Mouse (Mus musculus) liver, embryonic 13.5 days (tissue): ENCODE data around the gene Mbd6. TPM values are rescaled to one million over a fixed set of nuclear protein-coding genes. Genes with fewer than 3 reads are reported as not detected.
"Not testable (repeated sequence)": the region's sequence is repeated elsewhere in the genome, so short reads cannot be mapped to it uniquely, and the experiment has no call there.

Experiments
- ATAC-seq: fragments of 200-750 bp; cut with Nextera tagmentation; 2 replicates; pipeline ENCODE4 v1.8.0; 2017; ENCODE audit warnings: low read depth, mild to moderate bottlenecking, moderate number of reproducible peaks, moderate library complexity
- DNase-seq: peaks from one replicate; pipeline ENCODE4 v3.0.0; 2022
- H3K27ac ChIP-seq: fragments of 300-500 bp; sonication (generic); 2 replicates; pipeline ENCODE4 v1.5.1; 2015; ENCODE audit warnings: moderate library complexity, mild to moderate bottlenecking, inconsistent platforms
- H3K27me3 ChIP-seq: fragments of 300-500 bp; sonication (generic); 2 replicates; pipeline ENCODE4 v1.6.1; 2015; ENCODE audit warnings: mild to moderate bottlenecking, inconsistent platforms
- H3K36me3 ChIP-seq: fragments of 300-500 bp; sonication (generic); 2 replicates; pipeline ENCODE4 v1.6.1; 2015; ENCODE audit warnings: mild to moderate bottlenecking, inconsistent platforms
- H3K4me1 ChIP-seq: fragments of 300-500 bp; sonication (generic); replicated peaks from 2 replicates; pipeline ENCODE4 v1.6.1; 2015; ENCODE audit warnings: inconsistent platforms
- H3K4me2 ChIP-seq: fragments of 300-500 bp; sonication (generic); 2 replicates; pipeline ENCODE4 v1.6.1; 2015; ENCODE audit warnings: inconsistent platforms, mild to moderate bottlenecking, moderate library complexity
- H3K4me3 ChIP-seq: fragments of 300-500 bp; sonication (generic); replicated peaks from 2 replicates; pipeline ENCODE4 v1.5.1; 2015; ENCODE audit warnings: mild to moderate bottlenecking, inconsistent platforms
- H3K9ac ChIP-seq: fragments of 300-500 bp; sonication (generic); 2 replicates; pipeline ENCODE4 v1.6.1; 2015; ENCODE audit warnings: mild to moderate bottlenecking, inconsistent platforms
- H3K9me3 ChIP-seq: fragments of 300-500 bp; sonication (generic); replicated peaks from 2 replicates; pipeline ENCODE4 v1.6.1; 2016; ENCODE audit warnings: inconsistent platforms
- WGBS: fragments of 180-500 bp; shearing (Covaris S2); methylation state at CpG from one replicate; pipeline ENCODE4 v1.1.7; 2015; ENCODE audit not compliant: insufficient replicate concordance; 5-methylcytosine and 5-hydroxymethylcytosine counted together
- polyA plus RNA-seq: library from polyadenylated mRNA; unstranded; fragments of >200 nt; fragmentation: Nextera tagmentation; extraction: Ambion mirVana; gene quantifications from 2 replicates; pipeline ENCODE4 v1.2.1, GENCODE M21; 2015

Gene Mbd6
- polyA plus RNA-seq, 1 experiment from 2014 or later = 6.5 TPM

DNA sequence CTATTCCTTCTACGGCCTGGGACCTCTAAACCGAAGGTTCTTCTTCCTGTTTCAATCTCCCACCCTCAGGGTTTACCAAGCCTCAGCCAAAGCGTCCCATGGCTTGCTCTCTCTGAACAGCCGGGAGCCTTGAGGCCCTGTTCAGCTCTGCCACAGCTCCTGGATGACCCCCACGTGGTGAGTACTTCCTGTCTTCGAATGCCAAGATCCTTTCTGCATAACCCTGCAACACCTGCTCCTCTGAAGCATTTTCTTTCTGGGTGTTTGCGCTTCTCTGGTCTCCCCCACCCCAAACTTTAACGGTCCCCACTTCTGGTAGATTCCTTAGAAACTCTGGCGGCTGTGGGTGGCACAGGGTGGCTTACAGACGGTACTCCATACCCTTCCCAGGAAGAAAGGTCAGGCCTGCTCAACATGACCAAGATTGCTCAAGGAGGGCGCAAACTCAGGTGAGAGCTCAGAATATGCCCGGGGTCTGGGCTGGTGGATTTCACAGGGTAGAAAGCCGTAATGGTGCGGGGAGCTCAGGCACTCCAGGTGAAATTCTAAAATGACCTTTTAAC is 36.7 kb upstream of the Mbd6 start:
- peak overlapping the region; percentile 93 for H3K4me2 ChIP-seq
- peaks cover 32% of the 10 kb centered on the region for H3K27me3 ChIP-seq
- WGBS = 15% methylated on average over 14 of the region's 14 CpGs
- DNase-seq (no peak), ATAC-seq (peak; percentile 14)
- H3K4me3 ChIP-seq = peak overlapping the region; percentile 68
- peaks cover 68% of the 10 kb centered on the region for H3K4me1 ChIP-seq
- no peaks in the 10 kb centered on the region for H3K9me3 ChIP-seq
- peak overlapping the region; percentile 76 for H3K9ac ChIP-seq
- 0 out of 2 replicates have a peak, but pooled peaks cover 15% of the 10 kb centered on the region for H3K36me3 ChIP-seq
- 0 out of 2 replicates have a peak overlapping the region, but pooled peaks have one; percentile 41 for H3K27ac ChIP-seq

DNA sequence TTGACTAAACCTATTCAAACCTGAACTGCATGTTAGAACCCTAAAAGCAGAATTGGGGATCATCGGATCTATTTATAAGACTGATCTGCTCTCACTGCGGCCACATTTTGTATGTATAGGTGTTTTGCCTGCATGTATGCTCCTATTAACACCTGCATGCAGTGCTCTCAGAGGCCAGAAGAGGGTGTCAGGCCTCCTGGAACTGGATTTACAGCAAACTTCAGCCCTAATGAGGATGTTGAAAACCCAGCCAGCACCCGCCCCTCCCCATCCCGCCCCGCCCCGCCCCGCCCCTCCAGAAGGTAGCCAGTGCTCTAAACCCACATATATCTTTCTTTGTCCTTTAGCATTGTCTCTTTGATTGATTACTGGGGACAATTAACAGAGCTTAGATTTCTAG is 35.7 kb upstream of the Mbd6 start:
- DNase-seq = peak; percentile 64
- H3K9ac ChIP-seq = no peak overlapping the region
- peak overlapping the region; percentile 93 for H3K4me2 ChIP-seq
- peaks cover 32% of the 10 kb centered on the region for H3K27me3 ChIP-seq
- H3K36me3 ChIP-seq = 0 out of 2 replicates have a peak, but pooled peaks cover 7% of the 10 kb centered on the region
- peaks cover 61% of the 10 kb centered on the region for H3K4me1 ChIP-seq
- no peaks in the 10 kb centered on the region for H3K9me3 ChIP-seq
- no peak overlapping the region for H3K27ac ChIP-seq
- peak; percentile 58 for ATAC-seq
- whole genome bisulfite sequencing = 6% methylated on average over 7 of the region's 7 CpGs
- H3K4me3 ChIP-seq = peak overlapping the region; percentile 36; the same call in 1 of the 2 replicates

DNA sequence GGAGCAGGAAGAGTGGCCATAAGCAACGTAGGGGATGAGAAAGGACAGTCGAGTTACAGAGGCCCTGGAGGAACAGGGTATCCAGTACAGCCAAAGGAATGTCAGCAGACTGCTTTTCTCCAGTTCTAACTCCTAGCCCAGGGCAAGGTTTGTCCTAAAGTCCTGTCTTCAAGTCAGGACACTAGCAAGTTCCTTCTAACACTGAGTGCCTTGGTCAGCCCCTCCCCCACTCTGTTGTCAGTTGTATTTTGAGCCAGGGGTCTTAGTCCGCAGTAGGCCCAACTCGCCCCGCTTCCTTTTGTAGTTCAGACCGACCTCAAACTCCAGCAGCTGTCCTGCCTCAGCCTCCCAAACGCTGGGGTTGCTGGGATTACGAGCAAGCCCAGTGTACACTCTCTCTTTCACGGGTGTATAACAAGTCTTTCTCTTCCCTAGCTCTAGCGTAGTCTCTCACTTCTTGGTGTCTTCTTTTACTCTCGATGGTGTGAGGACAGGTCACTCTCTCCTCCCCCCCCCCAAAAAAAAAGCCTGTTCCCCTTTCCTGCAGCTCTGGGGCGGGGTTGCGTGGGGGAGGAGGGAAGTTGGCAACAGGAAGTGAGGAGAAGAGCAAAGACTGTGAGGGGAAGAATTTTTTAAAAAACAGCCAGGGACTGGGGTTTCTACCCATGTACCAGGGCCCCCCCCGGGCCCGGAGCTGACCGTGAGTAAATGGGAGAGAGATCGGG is 34.5 kb upstream of the Mbd6 start:
- peak overlapping the region; percentile 36 for H3K4me3 ChIP-seq
- peak overlapping the region; percentile 44 for H3K4me2 ChIP-seq
- 24% methylated on average over 17 of the region's 17 CpGs for WGBS
- peaks cover 62% of the 10 kb centered on the region for H3K4me1 ChIP-seq
- DNase-seq (no peak), ATAC-seq (no peak)
- H3K27ac ChIP-seq = peak overlapping the region; percentile 69
- no peaks in the 10 kb centered on the region for H3K9me3 ChIP-seq
- H3K9ac ChIP-seq = peak overlapping the region; percentile 39
- no peaks in the 10 kb centered on the region for H3K36me3 ChIP-seq
- H3K27me3 ChIP-seq = peaks cover 32% of the 10 kb centered on the region

DNA sequence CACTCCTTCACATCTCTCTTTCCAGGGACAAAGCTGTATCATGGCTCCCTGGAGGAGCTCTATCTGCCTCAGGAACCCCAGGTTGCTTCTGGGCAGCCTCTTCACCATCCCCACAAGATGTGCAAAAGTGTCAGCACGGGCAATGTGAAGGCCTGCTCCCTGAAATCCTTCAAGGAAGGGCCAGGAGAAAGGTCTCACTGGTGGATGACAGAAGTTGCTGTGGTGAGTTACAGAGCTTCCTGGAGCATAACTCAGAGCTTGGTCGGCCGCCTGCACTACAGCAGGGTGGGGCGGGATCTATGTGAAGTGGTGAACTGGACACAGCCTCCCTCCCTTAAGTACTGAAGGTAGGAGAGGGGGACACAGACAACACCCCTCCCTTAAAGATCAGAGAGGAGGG is 33.9 kb upstream of the Mbd6 start:
- H3K27me3 ChIP-seq = peaks cover 30% of the 10 kb centered on the region
- peaks cover 65% of the 10 kb centered on the region for H3K4me1 ChIP-seq
- H3K36me3 ChIP-seq = no peaks in the 10 kb centered on the region
- 0 out of 2 replicates have a peak overlapping the region, but pooled peaks have one; percentile 36 for H3K4me3 ChIP-seq
- H3K9ac ChIP-seq = no peak overlapping the region; the same call in 1 of the 2 replicates
- no peak for ATAC-seq
- H3K4me2 ChIP-seq = no peak overlapping the region
- H3K9me3 ChIP-seq = no peaks in the 10 kb centered on the region
- peak overlapping the region; percentile 69 for H3K27ac ChIP-seq
- WGBS = 48% methylated on average over 4 of the region's 4 CpGs
- no peak for DNase-seq

DNA sequence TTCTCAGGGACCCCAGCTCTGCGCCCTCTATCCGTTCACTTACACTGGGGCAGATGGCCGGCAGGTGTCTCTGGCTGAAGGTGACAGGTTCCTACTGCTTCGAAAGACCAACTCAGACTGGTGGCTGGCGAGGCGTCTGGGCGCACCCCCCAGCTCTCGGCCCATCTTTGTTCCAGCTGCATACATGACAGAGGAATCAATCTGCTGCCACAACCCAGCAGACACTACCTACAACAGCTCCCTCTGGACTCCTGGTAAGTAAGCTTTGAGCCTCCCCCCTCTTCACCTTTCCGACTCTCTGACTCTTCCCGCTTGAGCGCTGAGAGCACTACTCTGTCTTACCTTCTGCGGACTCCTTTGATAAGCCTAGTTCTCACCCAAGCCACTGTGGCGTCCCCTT is 33.4 kb upstream of the Mbd6 start:
- H3K4me3 ChIP-seq = no peak overlapping the region
- WGBS = 73% methylated on average over 13 of the region's 13 CpGs
- H3K4me1 ChIP-seq = peaks cover 66% of the 10 kb centered on the region
- no peaks in the 10 kb centered on the region for H3K9me3 ChIP-seq
- no peaks in the 10 kb centered on the region for H3K36me3 ChIP-seq
- no peak for DNase-seq
- ATAC-seq = no peak
- no peak overlapping the region for H3K27ac ChIP-seq
- no peak overlapping the region for H3K4me2 ChIP-seq
- no peak overlapping the region for H3K9ac ChIP-seq
- H3K27me3 ChIP-seq = peaks cover 25% of the 10 kb centered on the region

DNA sequence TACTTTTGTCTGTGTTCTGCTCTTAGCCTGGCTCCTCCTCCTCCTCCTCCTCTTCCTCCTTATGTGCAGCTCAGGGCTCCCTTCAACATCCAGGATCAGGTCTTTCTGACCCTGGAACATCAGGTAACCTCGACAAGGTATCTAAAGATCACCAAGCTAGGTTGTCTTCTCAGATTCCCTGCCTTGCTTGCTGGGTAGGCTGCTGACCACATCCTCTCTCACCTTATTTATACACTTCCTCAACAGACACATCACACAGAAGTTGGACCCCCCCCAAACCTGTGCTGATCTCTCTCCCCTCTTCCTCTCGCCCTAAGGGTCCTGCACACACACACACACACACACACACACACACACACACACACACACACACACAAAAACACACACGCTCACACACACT is 32.8 kb upstream of the Mbd6 start, which contains the start of gene Arhgap9:
Arhgap9 (plus strand) TSS at position 344 of the 400 bp plus-strand sequence.
- H3K9me3 ChIP-seq = no peaks in the 10 kb centered on the region
- H3K4me2 ChIP-seq = no peak within 1 kb of the TSS
- peaks cover 19% of the 10 kb centered on the region for H3K27me3 ChIP-seq
- peak within 1 kb of the TSS; percentile 69 for H3K27ac ChIP-seq
- no peak within 1 kb of the TSS for H3K4me3 ChIP-seq
- no peak for DNase-seq
- no peaks in the 10 kb centered on the region for H3K36me3 ChIP-seq
- ATAC-seq = no peak
- no peak within 1 kb of the TSS for H3K9ac ChIP-seq
- peaks cover 66% of the 10 kb centered on the region for H3K4me1 ChIP-seq
- 60% methylated on average over 3 of the region's 3 CpGs for WGBS

DNA sequence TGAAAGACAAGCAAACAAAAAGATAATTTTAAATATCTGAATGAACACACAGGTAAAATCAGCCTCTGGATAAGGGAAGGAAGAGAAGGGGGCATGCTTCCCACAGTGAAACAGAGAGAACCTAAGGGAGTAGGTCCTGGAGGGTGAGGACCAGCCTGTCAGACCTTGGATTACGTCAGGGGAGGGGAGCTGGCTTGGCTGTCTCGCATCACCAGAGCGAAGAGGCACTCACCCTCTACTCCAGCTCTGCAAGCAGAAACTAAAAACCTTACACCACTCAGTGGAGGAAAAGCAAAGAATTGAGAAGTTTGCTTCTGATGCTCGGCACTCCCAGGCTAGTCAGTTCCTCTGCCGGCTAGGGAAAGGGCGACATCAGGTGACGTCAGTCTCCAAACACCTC is 31.2 kb upstream of the Mbd6 start:
- no peak overlapping the region for H3K4me2 ChIP-seq
- ATAC-seq (no peak), DNase-seq (no peak)
- peaks cover 57% of the 10 kb centered on the region for H3K4me1 ChIP-seq
- H3K36me3 ChIP-seq = no peaks in the 10 kb centered on the region
- H3K27ac ChIP-seq = no peak overlapping the region
- H3K4me3 ChIP-seq = no peak overlapping the region
- H3K9ac ChIP-seq = no peak overlapping the region
- 76% methylated on average over 7 of the region's 7 CpGs for WGBS
- no peaks in the 10 kb centered on the region for H3K9me3 ChIP-seq
- peaks cover 3% of the 10 kb centered on the region; the same call in 1 of the 2 replicates for H3K27me3 ChIP-seq

DNA sequence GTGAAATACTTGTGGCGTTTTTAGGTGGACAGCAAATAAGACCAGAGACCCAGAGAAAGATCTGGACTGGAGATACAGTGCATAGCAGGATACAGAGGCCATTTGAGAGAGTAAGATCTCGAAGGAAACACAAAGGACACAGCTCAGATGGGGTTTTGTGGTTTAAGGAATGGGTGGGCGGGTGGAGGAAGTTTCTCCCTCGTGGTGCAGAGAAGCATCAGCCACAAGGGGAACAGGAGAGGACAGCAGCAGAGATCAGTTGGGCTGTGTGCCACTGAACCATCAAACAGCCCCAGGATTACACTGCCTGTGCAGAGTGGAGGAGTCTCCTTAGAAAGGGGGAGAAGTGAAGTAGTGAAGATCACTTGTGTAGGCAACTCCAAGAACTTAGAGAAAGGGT is 29.2 kb upstream of the Mbd6 start:
- ATAC-seq (no peak), DNase-seq (no peak)
- Histone ChIP-seq H3K9ac (no peak overlapping the region), H3K4me1 (peaks cover 44% of the 10 kb centered on the region), H3K4me3 (no peak overlapping the region), H3K36me3 (no peaks in the 10 kb centered on the region), H3K4me2 (no peak overlapping the region), H3K27me3 (no peaks in the 10 kb centered on the region), H3K9me3 (no peaks in the 10 kb centered on the region), H3K27ac (peak overlapping the region; percentile 73)
- 21% methylated on average over 4 of the region's 4 CpGs for WGBS

DNA sequence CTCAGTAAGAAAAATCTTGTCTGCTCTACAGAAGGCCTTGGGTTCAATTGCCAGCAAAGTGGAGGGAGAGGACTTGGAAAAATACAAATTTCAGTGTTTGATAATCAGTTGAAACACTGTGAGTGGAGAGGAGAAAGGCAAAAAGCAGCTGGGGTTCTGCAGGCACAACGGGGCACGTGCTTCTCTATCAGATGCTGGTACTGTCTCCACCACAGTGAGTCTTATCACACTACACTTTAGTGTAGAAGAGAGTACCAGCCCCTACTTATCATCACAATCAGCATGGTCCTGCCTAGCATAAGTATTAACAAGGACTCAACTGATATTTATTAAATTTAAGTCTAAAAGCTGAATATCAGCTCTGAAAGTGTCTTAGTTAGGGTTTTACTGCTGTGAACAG is 28.5 kb upstream of the Mbd6 start:
- H3K27ac ChIP-seq = peak overlapping the region; percentile 73
- no peak overlapping the region for H3K4me3 ChIP-seq
- no peaks in the 10 kb centered on the region for H3K36me3 ChIP-seq
- DNase-seq (no peak), ATAC-seq (peak; percentile 82)
- WGBS = 14% methylated on average over 2 of the region's 2 CpGs
- H3K9me3 ChIP-seq = no peaks in the 10 kb centered on the region
- peaks cover 44% of the 10 kb centered on the region for H3K4me1 ChIP-seq
- no peak overlapping the region for H3K9ac ChIP-seq
- no peaks in the 10 kb centered on the region for H3K27me3 ChIP-seq
- no peak overlapping the region for H3K4me2 ChIP-seq

DNA sequence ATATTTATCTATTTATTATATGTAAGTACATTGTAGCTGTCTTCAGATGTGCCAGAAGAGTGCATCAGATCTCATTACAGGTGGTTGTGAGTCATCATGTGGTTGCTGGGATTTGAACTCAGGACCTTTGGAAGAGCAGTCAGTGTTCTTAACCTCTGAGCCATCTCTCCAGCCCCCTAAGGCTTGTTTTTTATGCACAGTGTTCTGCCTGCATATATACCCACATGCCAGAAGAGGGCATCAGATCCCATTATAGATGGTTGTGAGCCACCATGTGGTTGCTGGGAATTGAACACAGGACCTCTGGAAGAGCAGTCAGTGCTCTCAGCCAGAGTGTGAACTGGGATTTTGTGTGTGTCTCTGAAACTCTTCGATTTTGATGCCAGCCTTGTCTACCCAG is 26.1 kb upstream of the Mbd6 start:
- H3K4me1 ChIP-seq = peaks cover 51% of the 10 kb centered on the region
- not testable (repeated sequence) for H3K36me3 ChIP-seq, H3K9ac ChIP-seq, H3K9me3 ChIP-seq, H3K4me3 ChIP-seq, H3K27ac ChIP-seq, DNase-seq, H3K27me3 ChIP-seq, H3K4me2 ChIP-seq, ATAC-seq
- 59% methylated on average over 1 of the region's 1 CpGs for WGBS

DNA sequence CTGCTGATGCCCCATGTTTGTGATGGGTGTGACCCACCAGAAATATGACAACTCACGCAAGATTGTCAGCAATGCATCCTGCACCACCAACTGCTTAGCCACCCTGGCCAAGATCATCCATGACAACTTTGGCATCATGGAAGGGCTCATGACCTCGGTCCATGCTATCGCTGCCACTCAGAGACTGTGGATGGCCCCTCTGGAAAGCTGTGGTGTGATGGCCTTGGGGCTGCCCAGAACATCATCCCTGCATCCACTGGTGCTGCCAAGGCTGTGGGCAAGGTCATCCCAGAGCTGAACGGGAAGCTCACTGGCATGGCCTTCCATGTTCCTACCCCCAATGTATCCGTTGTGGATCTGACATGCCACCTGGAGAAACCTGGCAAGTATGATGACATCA is 24.7 kb upstream of the Mbd6 start:
- not testable (repeated sequence) for H3K9me3 ChIP-seq, H3K27me3 ChIP-seq, H3K9ac ChIP-seq, ATAC-seq, H3K4me2 ChIP-seq, DNase-seq, H3K27ac ChIP-seq, H3K4me3 ChIP-seq
- Histone ChIP-seq H3K36me3 (peaks cover 18% of the 10 kb centered on the region), H3K4me1 (peaks cover 58% of the 10 kb centered on the region)
- WGBS = 81% methylated on average over 5 of the region's 5 CpGs
